Mouse (Mus musculus): ENCODE data around the gene Smlr1. TPM values are rescaled to one million over a fixed set of nuclear protein-coding genes. Genes with fewer than 3 reads are reported as not detected.

Gene Smlr1
- polyA plus RNA-seq, 1 experiment: not detected

DNA sequence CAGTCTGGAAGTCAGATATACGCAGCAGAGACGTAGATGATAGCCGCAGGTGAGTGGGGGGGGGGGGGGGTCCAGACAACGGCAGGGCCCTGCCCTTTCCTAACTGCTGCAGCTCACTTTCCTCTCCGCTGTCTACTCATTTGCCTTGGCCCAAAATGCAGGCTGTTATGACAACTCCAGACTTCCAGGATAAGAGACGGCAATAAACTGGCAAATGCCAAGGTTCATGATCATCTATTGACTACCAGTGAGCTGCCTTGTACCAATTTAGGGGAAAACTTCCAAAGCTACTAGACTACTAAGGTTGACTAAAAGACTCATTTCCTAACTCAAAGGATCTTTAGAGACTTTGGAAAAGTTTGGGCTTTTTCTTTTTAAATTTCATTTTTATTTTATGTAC, 554 bp upstream of the Smlr1 start:
- no peak overlapping the region for H3K4me3 ChIP-seq (ENCODE audit: insufficient read depth, low read length)
- TF ChIP-seq CTCF (IDR thresholded peaks at IDR 0.05; ENCODE audit: extremely low read depth, insufficient read depth, low read length) (no peak), POLR2A (IDR thresholded peaks at IDR 0.05; ENCODE audit: extremely low read depth, insufficient read depth, low read length) (no peak)
- H3K27ac ChIP-seq (ENCODE audit: insufficient read depth, low read length): no peak overlapping the region
- H3K4me1 ChIP-seq (ENCODE audit: control insufficient read depth, insufficient read depth, low read length): peaks cover 2% of the 10 kb centered on the region; the same call in 1 of the 2 replicates

DNA sequence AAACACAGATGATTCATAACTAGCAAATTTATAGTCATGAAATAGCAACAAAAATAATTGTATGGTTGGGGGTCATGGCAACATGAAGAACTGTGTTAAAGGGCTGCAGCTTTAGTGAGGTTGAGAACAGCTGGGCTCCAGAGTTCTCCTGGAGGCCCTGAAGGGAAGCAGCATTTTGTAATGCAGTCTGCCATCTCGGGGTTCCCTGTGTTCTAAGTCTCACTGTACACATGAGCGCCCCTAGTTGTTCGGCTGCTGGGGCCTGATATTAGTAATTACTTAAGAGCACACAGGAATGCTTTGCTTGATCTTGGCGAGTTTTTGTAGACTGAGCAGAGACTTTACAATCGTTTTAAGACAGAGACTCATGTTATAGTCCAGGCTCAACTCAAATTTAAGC, 1.6 kb downstream of the Smlr1 start:
- no peak overlapping the region for H3K27ac ChIP-seq (ENCODE audit: insufficient read depth, low read length)
- no peak overlapping the region for H3K4me3 ChIP-seq (ENCODE audit: insufficient read depth, low read length)
- no peak for TF ChIP-seq POLR2A (IDR thresholded peaks at IDR 0.05; ENCODE audit: extremely low read depth, insufficient read depth, low read length)
- no peak for TF ChIP-seq CTCF (IDR thresholded peaks at IDR 0.05; ENCODE audit: extremely low read depth, insufficient read depth, low read length)
- H3K4me1 ChIP-seq (ENCODE audit: control insufficient read depth, insufficient read depth, low read length): no peaks in the 10 kb centered on the region

GRCm38 (mm10) chr10:25533513-25534246, 2.4 kb downstream of the Smlr1 start:
- H3K4me3 ChIP-seq (ENCODE audit: insufficient read depth, low read length): no peak overlapping the region
- H3K4me1 ChIP-seq (ENCODE audit: control insufficient read depth, insufficient read depth, low read length): no peaks in the 10 kb centered on the region
- TF ChIP-seq CTCF (IDR thresholded peaks at IDR 0.05; ENCODE audit: extremely low read depth, insufficient read depth, low read length): no peak
- TF ChIP-seq POLR2A (IDR thresholded peaks at IDR 0.05; ENCODE audit: extremely low read depth, insufficient read depth, low read length): no peak

GRCm38 (mm10) chr10:25533105-25533504, 3.0 kb downstream of the Smlr1 start:
- no peak overlapping the region for H3K27ac ChIP-seq (ENCODE audit: insufficient read depth, low read length)
- H3K4me3 ChIP-seq (ENCODE audit: insufficient read depth, low read length): no peak overlapping the region
- no peak for TF ChIP-seq POLR2A (IDR thresholded peaks at IDR 0.05; ENCODE audit: extremely low read depth, insufficient read depth, low read length)
- TF ChIP-seq CTCF (IDR thresholded peaks at IDR 0.05; ENCODE audit: extremely low read depth, insufficient read depth, low read length): no peak
- H3K4me1 ChIP-seq (ENCODE audit: control insufficient read depth, insufficient read depth, low read length): no peaks in the 10 kb centered on the region

More at GRCm38 (mm10) chr10:25533513-25534246, 2.4 kb downstream of the Smlr1 start:
- H3K27ac ChIP-seq (ENCODE audit: insufficient read depth, low read length): no peak overlapping the region

DNA sequence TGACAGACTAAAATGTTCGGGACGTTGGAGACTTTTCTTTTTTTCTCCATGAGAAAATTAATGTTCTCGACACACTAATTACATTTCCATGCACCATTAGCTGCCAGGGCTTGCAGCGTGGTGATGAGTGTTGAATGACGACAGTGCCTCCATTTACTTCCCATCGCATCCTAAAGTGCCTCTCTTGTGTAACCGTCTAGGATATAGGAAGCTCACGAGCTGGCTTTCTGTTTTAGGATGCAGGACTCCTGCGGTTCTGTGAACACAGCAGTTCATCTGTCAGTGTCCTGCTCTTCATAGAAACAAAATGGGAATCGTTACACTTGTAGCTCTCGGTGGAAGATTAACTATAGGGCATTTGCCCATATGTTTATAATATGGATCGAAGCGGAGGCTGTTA, 4.7 kb downstream of the Smlr1 start:
- Histone ChIP-seq H3K4me1 (ENCODE audit: control insufficient read depth, insufficient read depth, low read length) (no peaks in the 10 kb centered on the region), H3K4me3 (ENCODE audit: insufficient read depth, low read length) (no peak overlapping the region), H3K27ac (ENCODE audit: insufficient read depth, low read length) (no peak overlapping the region)
- TF ChIP-seq CTCF (IDR thresholded peaks at IDR 0.05; ENCODE audit: extremely low read depth, insufficient read depth, low read length) (no peak), POLR2A (IDR thresholded peaks at IDR 0.05; ENCODE audit: extremely low read depth, insufficient read depth, low read length) (no peak)

GRCm38 (mm10) chr10:25527126-25527525, 8.9 kb downstream of the Smlr1 start:
- no peak overlapping the region for H3K4me3 ChIP-seq (ENCODE audit: insufficient read depth, low read length)
- no peak for TF ChIP-seq POLR2A (IDR thresholded peaks at IDR 0.05; ENCODE audit: extremely low read depth, insufficient read depth, low read length)
- TF ChIP-seq CTCF (IDR thresholded peaks at IDR 0.05; ENCODE audit: extremely low read depth, insufficient read depth, low read length): no peak
- no peaks in the 10 kb centered on the region for H3K4me1 ChIP-seq (ENCODE audit: control insufficient read depth, insufficient read depth, low read length)
- no peak overlapping the region for H3K27ac ChIP-seq (ENCODE audit: insufficient read depth, low read length)

DNA sequence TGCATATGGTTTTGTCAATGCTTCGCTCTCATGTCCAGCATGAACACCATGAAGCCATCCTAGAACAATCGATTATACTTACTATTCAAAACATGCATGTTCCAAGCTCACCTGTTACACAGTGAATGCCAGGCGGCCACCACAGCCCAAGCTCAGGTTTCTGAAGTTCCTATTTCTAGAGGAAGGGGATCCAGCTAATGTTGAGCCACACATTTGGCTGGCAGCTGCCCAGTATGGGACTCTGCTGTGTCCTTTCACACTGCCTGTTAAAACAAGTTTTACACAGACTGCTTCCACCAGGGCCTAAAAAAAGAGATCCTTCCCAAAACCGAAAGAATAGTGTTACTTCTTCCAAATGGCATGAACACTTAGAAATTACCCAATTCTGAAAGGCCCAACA, 9.4 kb downstream of the Smlr1 start:
- TF ChIP-seq POLR2A (IDR thresholded peaks at IDR 0.05; ENCODE audit: extremely low read depth, insufficient read depth, low read length) (no peak), CTCF (IDR thresholded peaks at IDR 0.05; ENCODE audit: extremely low read depth, insufficient read depth, low read length) (no peak)
- Histone ChIP-seq H3K4me3 (ENCODE audit: insufficient read depth, low read length) (no peak overlapping the region), H3K4me1 (ENCODE audit: control insufficient read depth, insufficient read depth, low read length) (no peaks in the 10 kb centered on the region), H3K27ac (ENCODE audit: insufficient read depth, low read length) (no peak overlapping the region)

DNA sequence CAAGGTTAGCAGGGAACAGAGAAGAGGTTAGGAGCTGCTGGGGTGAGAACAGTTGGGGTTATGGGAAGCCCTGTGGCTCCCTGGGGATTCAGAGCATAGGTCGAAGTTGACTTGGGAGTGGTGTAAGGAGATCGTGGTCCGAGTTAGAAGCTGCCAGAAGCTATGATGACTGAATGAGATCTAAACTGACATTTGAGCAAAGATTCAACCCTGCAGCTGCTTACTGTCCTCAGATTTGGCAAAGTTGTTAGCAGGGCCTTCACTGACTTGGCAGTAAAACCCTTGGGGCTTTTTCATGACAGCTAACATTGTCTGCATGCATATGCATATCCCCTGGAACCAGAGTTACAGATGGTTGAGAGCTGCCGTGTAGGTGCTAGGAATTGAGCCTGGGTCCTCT, 9.9 kb downstream of the Smlr1 start:
- H3K27ac ChIP-seq (ENCODE audit: insufficient read depth, low read length): no peak overlapping the region
- no peaks in the 10 kb centered on the region for H3K4me1 ChIP-seq (ENCODE audit: control insufficient read depth, insufficient read depth, low read length)
- H3K4me3 ChIP-seq (ENCODE audit: insufficient read depth, low read length): no peak overlapping the region
- no peak for TF ChIP-seq CTCF (IDR thresholded peaks at IDR 0.05; ENCODE audit: extremely low read depth, insufficient read depth, low read length)
- no peak for TF ChIP-seq POLR2A (IDR thresholded peaks at IDR 0.05; ENCODE audit: extremely low read depth, insufficient read depth, low read length)

GRCm38 (mm10) chr10:25523727-25524126, 12.3 kb downstream of the Smlr1 start:
- Histone ChIP-seq H3K4me3 (ENCODE audit: insufficient read depth, low read length) (no peak overlapping the region), H3K4me1 (ENCODE audit: control insufficient read depth, insufficient read depth, low read length) (no peaks in the 10 kb centered on the region), H3K27ac (ENCODE audit: insufficient read depth, low read length) (no peak overlapping the region)
- TF ChIP-seq POLR2A (IDR thresholded peaks at IDR 0.05; ENCODE audit: extremely low read depth, insufficient read depth, low read length) (no peak), CTCF (IDR thresholded peaks at IDR 0.05; ENCODE audit: extremely low read depth, insufficient read depth, low read length) (no peak)

DNA sequence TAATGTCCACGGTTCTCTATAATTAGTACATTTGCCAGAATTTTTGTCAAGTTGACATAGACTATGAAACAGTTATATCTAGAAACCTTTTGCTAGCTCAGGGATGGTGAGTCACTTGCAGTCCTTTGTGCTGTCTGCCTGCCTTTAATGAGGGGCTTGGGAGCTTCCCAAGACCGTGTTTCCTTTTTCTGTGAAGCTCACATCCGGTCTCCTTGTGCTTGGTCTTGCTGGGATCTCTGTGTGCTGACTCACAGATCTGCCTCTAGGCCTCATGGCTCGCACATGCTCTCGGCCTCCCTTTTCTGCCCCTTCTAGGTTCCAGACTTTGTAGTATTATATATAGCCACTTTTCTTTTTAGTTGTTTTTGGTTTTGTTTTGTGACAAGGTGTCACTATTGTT, 15.6 kb downstream of the Smlr1 start:
- no peak overlapping the region for H3K4me3 ChIP-seq (ENCODE audit: insufficient read depth, low read length)
- no peaks in the 10 kb centered on the region for H3K4me1 ChIP-seq (ENCODE audit: control insufficient read depth, insufficient read depth, low read length)
- TF ChIP-seq POLR2A (IDR thresholded peaks at IDR 0.05; ENCODE audit: extremely low read depth, insufficient read depth, low read length) (no peak), CTCF (IDR thresholded peaks at IDR 0.05; ENCODE audit: extremely low read depth, insufficient read depth, low read length) (no peak)
- no peak overlapping the region for H3K27ac ChIP-seq (ENCODE audit: insufficient read depth, low read length)
